Mouse (Mus musculus): ENCODE data around the gene Agpat2. TPM values are rescaled to one million over a fixed set of nuclear protein-coding genes. Genes with fewer than 3 reads are reported as not detected.

The Agpat2 gene
- polyA plus RNA-seq, 1 experiment from 2014 or later = 215 TPM

DNA sequence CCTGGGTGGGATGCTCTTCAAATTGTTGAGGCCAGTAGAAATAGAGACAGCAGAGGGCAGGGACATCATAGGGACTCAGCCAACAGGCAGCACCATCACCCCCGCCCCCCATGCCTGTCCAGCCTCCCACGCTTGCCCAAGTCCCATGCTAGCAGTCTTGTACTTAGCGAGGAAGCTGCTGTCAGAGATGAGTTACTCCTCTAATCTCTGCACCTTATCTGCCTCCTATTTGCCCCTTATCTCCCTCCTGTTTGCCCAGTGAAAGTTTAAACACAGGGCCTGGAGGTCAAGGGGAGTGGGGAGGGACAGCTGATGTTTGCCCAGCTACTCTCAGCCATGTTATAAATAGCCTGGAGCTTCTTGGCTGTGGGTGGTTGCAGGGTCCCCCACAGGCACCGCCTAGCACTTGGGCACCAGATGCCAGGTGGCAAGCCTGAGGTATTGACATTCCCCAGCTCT is 47.7 kb downstream of the Agpat2 start:
- 42% methylated on average over 4 of the region's 4 CpGs for WGBS (ENCODE audit: insufficient replicate concordance)
- DNase-seq = no peak
- TF ChIP-seq EP300 (IDR thresholded peaks at IDR 0.05; ENCODE audit: low read depth) (no peak), CTCF (IDR thresholded peaks at IDR 0.05; ENCODE audit: low read depth) (no peak)
- Histone ChIP-seq H3K27ac (ENCODE audit: low read depth) (no peak overlapping the region), H3K27me3 (ENCODE audit: insufficient read depth, low read length) (no peaks in the 10 kb centered on the region), H3K4me2 (ENCODE audit: low read depth, low read length) (no peak overlapping the region), H3K4me3 (ENCODE audit: low read depth, low read length) (no peak overlapping the region), H3K9me3 (ENCODE audit: low read length) (no peaks in the 10 kb centered on the region), H3K4me1 (ENCODE audit: insufficient read depth) (peaks cover 52% of the 10 kb centered on the region), H3K9ac (replicated peaks) (no peak overlapping the region), H3K36me3 (replicated peaks; ENCODE audit: insufficient read depth, low read length) (no peaks in the 10 kb centered on the region)
- ATAC-seq = no peak

DNA sequence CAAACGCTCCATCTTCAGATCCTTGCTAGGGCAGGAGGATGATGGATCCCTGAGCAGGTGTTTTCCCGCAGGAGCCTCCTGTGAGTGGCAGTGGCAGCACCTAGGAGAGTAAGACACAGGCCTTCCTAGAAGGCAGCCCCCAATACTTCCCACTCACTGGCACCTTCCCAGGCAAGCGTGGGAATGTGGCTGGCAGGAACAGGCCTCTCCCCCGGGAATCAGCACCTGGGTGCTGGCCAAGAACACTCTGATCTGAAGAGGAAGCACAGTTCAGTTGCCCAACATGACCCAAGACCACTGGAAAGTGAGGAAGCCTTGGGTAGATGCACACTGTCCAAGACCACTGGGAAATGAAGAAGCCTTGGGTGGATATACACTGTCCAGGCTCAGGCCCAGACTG is 49.1 kb downstream of the Agpat2 start:
- H3K4me2 ChIP-seq (ENCODE audit: low read depth, low read length) = no peak overlapping the region
- DNase-seq = peak; percentile 49
- no peak overlapping the region for H3K27ac ChIP-seq (ENCODE audit: low read depth)
- H3K9me3 ChIP-seq (ENCODE audit: low read length) = no peaks in the 10 kb centered on the region
- peaks cover 58% of the 10 kb centered on the region for H3K4me1 ChIP-seq (ENCODE audit: insufficient read depth)
- no peaks in the 10 kb centered on the region for H3K36me3 ChIP-seq (replicated peaks; ENCODE audit: insufficient read depth, low read length)
- no peak overlapping the region for H3K4me3 ChIP-seq (ENCODE audit: low read depth, low read length)
- WGBS (ENCODE audit: insufficient replicate concordance) = 53% methylated on average over 4 of the region's 4 CpGs
- H3K27me3 ChIP-seq (ENCODE audit: insufficient read depth, low read length) = no peaks in the 10 kb centered on the region
- no peak for ATAC-seq
- no peak for TF ChIP-seq CTCF (IDR thresholded peaks at IDR 0.05; ENCODE audit: low read depth)
- TF ChIP-seq EP300 (IDR thresholded peaks at IDR 0.05; ENCODE audit: low read depth) = no peak
- no peak overlapping the region for H3K9ac ChIP-seq (replicated peaks)

DNA sequence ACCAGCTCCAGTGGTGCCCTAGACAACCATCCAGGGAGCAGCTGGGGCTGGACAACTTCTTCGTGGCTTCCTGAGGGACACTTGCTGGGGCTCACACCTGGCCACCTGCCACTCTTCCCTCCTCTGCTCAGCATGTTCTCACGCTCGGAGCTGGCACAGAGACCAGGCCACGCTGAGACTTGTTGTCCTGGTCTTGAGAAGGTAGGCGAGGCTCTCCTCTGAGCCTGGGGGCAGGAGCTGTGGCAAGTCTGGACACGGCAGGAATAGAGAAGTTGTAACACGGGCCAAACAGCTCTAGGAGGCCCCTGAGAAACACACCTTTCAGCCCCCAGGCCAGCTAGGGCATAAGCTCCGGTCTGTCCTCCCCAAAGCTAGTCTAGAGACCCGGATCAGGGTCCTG is 50.3 kb downstream of the Agpat2 start:
- TF ChIP-seq EP300 (IDR thresholded peaks at IDR 0.05; ENCODE audit: low read depth) (no peak), CTCF (IDR thresholded peaks at IDR 0.05; ENCODE audit: low read depth) (no peak)
- no peak overlapping the region for H3K9ac ChIP-seq (replicated peaks)
- ATAC-seq (no peak), DNase-seq (no peak)
- no peaks in the 10 kb centered on the region for H3K27me3 ChIP-seq (ENCODE audit: insufficient read depth, low read length)
- peaks cover 69% of the 10 kb centered on the region for H3K4me1 ChIP-seq (ENCODE audit: insufficient read depth)
- H3K4me2 ChIP-seq (ENCODE audit: low read depth, low read length) = no peak overlapping the region
- no peaks in the 10 kb centered on the region for H3K9me3 ChIP-seq (ENCODE audit: low read length)
- H3K27ac ChIP-seq (ENCODE audit: low read depth) = no peak overlapping the region
- no peaks in the 10 kb centered on the region for H3K36me3 ChIP-seq (replicated peaks; ENCODE audit: insufficient read depth, low read length)
- WGBS (ENCODE audit: insufficient replicate concordance) = 73% methylated on average over 9 of the region's 9 CpGs
- H3K4me3 ChIP-seq (ENCODE audit: low read depth, low read length) = no peak overlapping the region

DNA sequence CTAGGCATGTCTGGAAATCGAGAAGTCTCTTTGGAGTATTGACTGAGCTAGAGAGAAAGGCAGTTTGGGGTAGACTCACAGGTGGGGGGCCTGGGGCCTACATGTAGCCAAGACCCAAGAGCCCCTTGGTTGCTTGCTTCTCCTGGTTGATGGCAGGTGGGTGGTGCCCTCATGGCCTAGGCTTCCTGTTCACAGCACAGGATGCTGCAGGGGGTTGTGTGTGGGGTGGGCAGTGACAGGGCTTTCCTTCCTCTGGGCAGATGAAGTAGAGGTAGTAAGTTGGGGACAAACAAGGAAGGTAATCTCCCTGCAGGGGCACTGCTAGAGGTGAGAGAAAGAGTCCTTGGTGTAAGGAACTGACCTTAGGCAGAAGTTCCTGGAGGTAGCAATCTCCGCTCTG is 52.2 kb downstream of the Agpat2 start:
- H3K27me3 ChIP-seq (ENCODE audit: insufficient read depth, low read length) = no peaks in the 10 kb centered on the region
- H3K4me1 ChIP-seq (ENCODE audit: insufficient read depth) = peaks cover 75% of the 10 kb centered on the region
- no peak overlapping the region for H3K9ac ChIP-seq (replicated peaks)
- H3K36me3 ChIP-seq (replicated peaks; ENCODE audit: insufficient read depth, low read length) = no peaks in the 10 kb centered on the region
- H3K9me3 ChIP-seq (ENCODE audit: low read length) = no peaks in the 10 kb centered on the region
- DNase-seq = no peak
- ATAC-seq = no peak
- TF ChIP-seq CTCF (IDR thresholded peaks at IDR 0.05; ENCODE audit: low read depth) (no peak), EP300 (IDR thresholded peaks at IDR 0.05; ENCODE audit: low read depth) (no peak)
- no peak overlapping the region for H3K4me3 ChIP-seq (ENCODE audit: low read depth, low read length)
- no peak overlapping the region for H3K4me2 ChIP-seq (ENCODE audit: low read depth, low read length)
- 74% methylated on average over 2 of the region's 2 CpGs for WGBS (ENCODE audit: insufficient replicate concordance)
- peak overlapping the region; percentile 57 for H3K27ac ChIP-seq (ENCODE audit: low read depth)

DNA sequence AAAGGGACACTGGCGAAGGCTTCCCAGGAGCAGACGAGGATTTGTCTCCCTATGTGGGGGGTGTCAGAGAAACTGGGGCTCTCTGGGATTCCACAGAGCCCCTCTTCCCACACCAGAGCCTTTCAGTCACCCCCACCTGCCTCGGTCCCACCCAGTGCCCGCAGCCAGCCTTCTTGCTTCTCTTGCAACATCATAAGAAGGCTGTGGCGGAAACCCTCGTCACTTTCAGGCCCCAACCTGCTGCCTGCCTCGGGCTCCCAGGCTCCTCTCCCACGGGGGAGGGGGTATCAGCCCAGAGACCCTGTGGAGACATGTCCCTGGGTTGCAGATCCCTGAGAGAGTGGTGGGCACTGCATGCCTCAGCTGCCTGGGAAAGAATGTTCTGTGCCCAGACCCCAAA is 52.8 kb downstream of the Agpat2 start:
- ATAC-seq (no peak), DNase-seq (no peak)
- no peaks in the 10 kb centered on the region for H3K36me3 ChIP-seq (replicated peaks; ENCODE audit: insufficient read depth, low read length)
- no peak overlapping the region for H3K4me2 ChIP-seq (ENCODE audit: low read depth, low read length)
- no peak overlapping the region for H3K4me3 ChIP-seq (ENCODE audit: low read depth, low read length)
- no peaks in the 10 kb centered on the region for H3K27me3 ChIP-seq (ENCODE audit: insufficient read depth, low read length)
- no peaks in the 10 kb centered on the region for H3K9me3 ChIP-seq (ENCODE audit: low read length)
- H3K27ac ChIP-seq (ENCODE audit: low read depth) = peak overlapping the region; percentile 57
- no peak overlapping the region for H3K9ac ChIP-seq (replicated peaks)
- TF ChIP-seq CTCF (IDR thresholded peaks at IDR 0.05; ENCODE audit: low read depth) (no peak), EP300 (IDR thresholded peaks at IDR 0.05; ENCODE audit: low read depth) (no peak)
- H3K4me1 ChIP-seq (ENCODE audit: insufficient read depth) = peaks cover 69% of the 10 kb centered on the region
- 37% methylated on average over 8 of the region's 8 CpGs for WGBS (ENCODE audit: insufficient replicate concordance)

DNA sequence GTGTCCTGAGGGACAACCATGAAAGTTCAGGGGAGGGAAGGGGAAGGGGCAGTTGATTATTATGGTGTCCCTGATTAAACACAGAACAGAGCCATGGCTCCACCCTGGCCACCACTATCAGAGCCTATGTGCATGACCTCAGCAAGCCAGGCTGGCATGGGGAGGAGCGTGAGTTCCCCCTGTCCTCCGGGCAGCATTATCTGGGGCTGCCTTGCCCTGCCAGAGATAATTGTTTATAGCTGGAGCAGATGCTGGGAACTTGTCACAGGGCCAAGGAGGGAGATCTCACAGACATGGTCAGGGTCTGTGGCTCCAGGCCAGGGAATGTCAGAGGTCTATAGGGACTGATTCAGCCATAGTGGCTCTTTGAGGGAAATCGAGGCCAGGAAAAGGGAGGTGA is 53.4 kb downstream of the Agpat2 start:
- Histone ChIP-seq H3K27me3 (ENCODE audit: insufficient read depth, low read length) (no peaks in the 10 kb centered on the region), H3K4me1 (ENCODE audit: insufficient read depth) (peaks cover 63% of the 10 kb centered on the region), H3K9ac (replicated peaks) (no peak overlapping the region), H3K4me3 (ENCODE audit: low read depth, low read length) (no peak overlapping the region), H3K27ac (ENCODE audit: low read depth) (peak overlapping the region; percentile 57; the same call in 1 of the 2 replicates), H3K4me2 (ENCODE audit: low read depth, low read length) (no peak overlapping the region), H3K9me3 (ENCODE audit: low read length) (no peaks in the 10 kb centered on the region), H3K36me3 (replicated peaks; ENCODE audit: insufficient read depth, low read length) (no peaks in the 10 kb centered on the region)
- 56% methylated on average over 3 of the region's 3 CpGs for WGBS (ENCODE audit: insufficient replicate concordance)
- ATAC-seq (no peak), DNase-seq (no peak)
- no peak for TF ChIP-seq EP300 (IDR thresholded peaks at IDR 0.05; ENCODE audit: low read depth)
- TF ChIP-seq CTCF (IDR thresholded peaks at IDR 0.05; ENCODE audit: low read depth) = no peak

DNA sequence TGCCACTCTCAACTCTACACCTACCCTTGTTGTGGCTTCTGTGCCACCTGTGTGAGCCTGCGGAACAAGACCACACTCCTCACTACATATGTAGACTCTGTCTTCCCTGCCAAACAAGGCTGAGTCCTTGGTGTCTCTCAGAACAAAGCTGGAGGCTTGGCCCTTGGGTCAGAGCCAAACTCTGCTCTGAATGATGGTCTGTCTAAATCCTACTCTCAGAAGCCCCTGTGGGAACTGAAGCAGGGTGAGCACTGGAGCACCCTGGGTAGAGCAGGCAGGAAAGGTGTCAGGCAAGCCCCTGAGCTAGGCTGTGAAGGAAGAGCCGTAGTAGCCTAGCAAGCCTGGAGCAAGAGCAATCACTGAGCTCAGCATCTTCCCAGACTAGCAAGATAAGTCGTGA is 54.0 kb downstream of the Agpat2 start:
- Histone ChIP-seq H3K27me3 (ENCODE audit: insufficient read depth, low read length) (no peaks in the 10 kb centered on the region), H3K4me1 (ENCODE audit: insufficient read depth) (peaks cover 58% of the 10 kb centered on the region), H3K4me3 (ENCODE audit: low read depth, low read length) (no peak overlapping the region), H3K27ac (ENCODE audit: low read depth) (peak overlapping the region; percentile 78), H3K9me3 (ENCODE audit: low read length) (no peaks in the 10 kb centered on the region), H3K9ac (replicated peaks) (no peak overlapping the region), H3K4me2 (ENCODE audit: low read depth, low read length) (no peak overlapping the region), H3K36me3 (replicated peaks; ENCODE audit: insufficient read depth, low read length) (no peaks in the 10 kb centered on the region)
- 51% methylated on average over 3 of the region's 3 CpGs for WGBS (ENCODE audit: insufficient replicate concordance)
- no peak for DNase-seq
- 0 out of 2 replicates have a peak, but pooled peaks have one; percentile 3 for ATAC-seq
- TF ChIP-seq CTCF (IDR thresholded peaks at IDR 0.05; ENCODE audit: low read depth) = no peak
- TF ChIP-seq EP300 (IDR thresholded peaks at IDR 0.05; ENCODE audit: low read depth) = no peak
